Mouse (Mus musculus) forebrain, postnatal 0 days (tissue): ENCODE measurements at regions not wholly inside any gene's neighbourhood (a gene's known extent, or its start where the extent isn't known, plus 50 kb on each side); places are given as distances from the start of the nearest gene placed in this dataset.

Experiments used
- ATAC-seq: fragments of 200-750 bp; cut with Nextera tagmentation; 2 replicates; pipeline ENCODE4 v1.8.0; 2017; ENCODE audit warnings: mild to moderate bottlenecking, moderate library complexity
- DNase-seq: peaks from one replicate; pipeline ENCODE4 v3.0.0-alpha.2; 2015
- H3K27ac ChIP-seq: fragments of 300-500 bp; sonication (generic); 2 replicates; pipeline ENCODE4 v1.5.1; 2014; ENCODE audit warnings: low read depth, mild to moderate bottlenecking, antibody characterized with exemption, low read length, moderate library complexity, mixed read lengths
- H3K27me3 ChIP-seq: fragments of 300-500 bp; sonication (generic); 2 replicates; pipeline ENCODE4 v1.6.1; 2014; ENCODE audit warnings: mild to moderate bottlenecking, low read length, mixed read lengths; ENCODE audit not compliant: insufficient read depth
- H3K36me3 ChIP-seq: fragments of 300-500 bp; sonication (generic); 2 replicates; pipeline ENCODE4 v1.6.1; 2014; ENCODE audit warnings: mild to moderate bottlenecking, moderate library complexity; ENCODE audit not compliant: insufficient read depth
- H3K4me1 ChIP-seq: fragments of 300-500 bp; sonication (generic); 2 replicates; pipeline ENCODE4 v1.6.1; 2014; ENCODE audit warnings: antibody characterized with exemption; ENCODE audit not compliant: insufficient read depth
- H3K4me2 ChIP-seq: fragments of 300-500 bp; sonication (generic); 2 replicates; pipeline ENCODE4 v1.6.1; 2014; ENCODE audit warnings: low read depth, mild to moderate bottlenecking, moderate library complexity
- H3K4me3 ChIP-seq: fragments of 300-500 bp; sonication (generic); 2 replicates; pipeline ENCODE4 v1.5.1; 2014; ENCODE audit warnings: low read depth, low read length, mixed read lengths
- H3K9ac ChIP-seq: fragments of 300-500 bp; sonication (generic); 2 replicates; pipeline ENCODE4 v1.6.1; 2014; ENCODE audit warnings: mild to moderate bottlenecking
- H3K9me3 ChIP-seq: fragments of 300-500 bp; sonication (generic); 2 replicates; pipeline ENCODE4 v1.6.1; 2016; ENCODE audit warnings: low read length
- CTCF ChIP-seq: sonication (generic); IDR thresholded peaks from 2 replicates; pipeline ENCODE4 v1.5.1; 2016; ENCODE audit warnings: antibody characterized with exemption, control low read depth, low read depth

DNA sequence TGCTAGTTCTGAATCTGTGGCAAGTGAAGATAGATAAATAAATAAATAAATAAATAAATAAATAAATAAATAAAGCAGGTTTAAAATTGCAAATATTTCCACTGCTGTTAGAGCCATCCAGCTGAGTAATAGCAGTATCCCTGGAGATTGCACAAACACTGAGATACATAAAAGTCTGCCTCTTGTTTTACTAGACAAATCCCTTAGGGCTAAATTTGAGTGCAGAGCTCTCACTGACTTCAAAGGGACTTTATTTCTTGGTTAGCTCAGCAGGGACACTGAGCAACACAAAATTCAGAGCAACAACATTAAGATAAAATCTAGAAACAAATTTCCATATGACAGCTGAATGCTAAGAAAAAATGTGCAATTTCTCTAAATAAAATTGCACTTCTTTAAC, 397.2 kb upstream of the Pdgfd start:
- no peak for TF ChIP-seq CTCF
- Histone ChIP-seq H3K4me2 (no peak overlapping the region), H3K27me3 (no peaks in the 10 kb centered on the region), H3K9ac (no peak overlapping the region), H3K4me1 (no peaks in the 10 kb centered on the region), H3K27ac (no peak overlapping the region), H3K4me3 (no peak overlapping the region), H3K36me3 (no peaks in the 10 kb centered on the region), H3K9me3 (no peaks in the 10 kb centered on the region)
- ATAC-seq (no peak), DNase-seq (no peak)
